Mouse (Mus musculus) megakaryocyte, embryonic 14.5 days (primary cell): ENCODE results near the gene 4930572O03Rik.
"Not testable (repeated sequence)": the region's sequence is repeated elsewhere in the genome, so short reads cannot be mapped to it uniquely, and the experiment has no call there.

Experiments
- FLI1 ChIP-seq: IDR thresholded peaks from 2 replicates; pipeline ENCODE4 v1.6.1; 2012; ENCODE audit warnings: low read length, inconsistent platforms, mixed read lengths
- GATA1 ChIP-seq: IDR thresholded peaks from 3 replicates; pipeline ENCODE4 v1.6.1; 2012; ENCODE audit warnings: mixed read lengths, low read length, inconsistent platforms, borderline replicate concordance

DNA sequence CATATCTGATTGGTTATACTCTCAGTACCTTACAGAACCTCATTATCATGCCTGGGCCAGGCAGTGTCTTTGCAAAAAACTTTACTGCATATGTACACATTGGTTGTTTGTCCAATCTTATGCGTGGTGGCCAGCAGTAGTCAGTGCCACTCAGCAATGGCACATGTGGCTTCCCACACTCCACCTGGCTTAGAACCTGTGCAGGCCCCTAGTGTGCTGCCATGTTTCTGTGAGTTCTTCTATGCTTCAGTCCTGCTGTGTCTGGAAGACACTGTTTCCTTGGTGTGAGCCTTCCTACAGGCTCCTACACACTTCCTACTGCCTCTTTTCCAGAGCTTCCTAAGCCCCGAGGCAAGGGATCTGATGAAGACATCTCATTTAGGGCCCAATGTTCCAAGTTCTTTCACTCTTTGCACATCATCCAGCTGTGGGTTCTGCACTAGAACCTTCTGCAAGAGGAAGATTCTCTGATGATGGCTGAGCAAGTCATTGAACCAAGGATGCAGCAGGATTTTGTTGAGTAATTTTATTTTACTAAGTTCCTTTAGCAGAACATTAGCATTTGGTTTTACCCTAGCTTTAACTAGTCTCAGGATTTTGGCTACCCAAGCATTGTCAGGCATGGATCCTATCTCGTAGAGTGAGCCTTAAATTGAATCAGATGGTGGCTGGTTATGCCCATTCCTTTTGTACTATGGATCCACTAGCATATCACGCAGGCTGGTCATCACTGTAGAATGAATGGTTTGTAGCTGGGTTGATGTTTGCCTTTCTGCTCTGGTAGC lies 32.2 kb upstream of the 4930572O03Rik start:
- TF ChIP-seq GATA1, FLI1: not testable (repeated sequence)
